Mouse (Mus musculus): ENCODE results near the gene Ebf3. TPM values are rescaled to one million over a fixed set of nuclear protein-coding genes. Genes with fewer than 3 reads are reported as not detected.

The Ebf3 gene
- polyA plus RNA-seq, 1 experiment: not detected

GRCm38 (mm10) chr7:137206770-137207285, 107.4 kb downstream of the Ebf3 start:
- no peak for TF ChIP-seq GATA1 (IDR thresholded peaks at IDR 0.05; ENCODE audit: low read length)

DNA sequence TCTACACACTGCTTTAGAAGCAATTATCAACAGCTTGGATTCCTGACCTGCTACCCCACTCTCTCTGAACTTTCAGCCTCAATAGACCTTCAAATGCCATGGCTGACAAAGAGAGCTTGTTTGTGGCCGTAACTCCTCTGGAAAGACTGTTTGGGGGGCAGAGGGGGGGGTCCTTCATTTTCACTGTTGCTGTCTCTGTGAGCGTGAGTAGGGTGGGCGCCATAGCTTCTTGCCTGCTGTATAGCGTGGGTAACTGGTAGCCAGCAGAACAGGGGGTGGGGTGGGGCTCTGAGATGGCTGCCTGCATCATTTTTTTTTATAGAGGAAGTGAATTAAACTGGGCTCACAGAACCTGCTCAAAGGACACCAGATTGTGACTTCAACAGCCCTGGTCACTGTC, 114.7 kb downstream of the Ebf3 start:
- no peak for TF ChIP-seq GATA1 (IDR thresholded peaks at IDR 0.05; ENCODE audit: low read length)

DNA sequence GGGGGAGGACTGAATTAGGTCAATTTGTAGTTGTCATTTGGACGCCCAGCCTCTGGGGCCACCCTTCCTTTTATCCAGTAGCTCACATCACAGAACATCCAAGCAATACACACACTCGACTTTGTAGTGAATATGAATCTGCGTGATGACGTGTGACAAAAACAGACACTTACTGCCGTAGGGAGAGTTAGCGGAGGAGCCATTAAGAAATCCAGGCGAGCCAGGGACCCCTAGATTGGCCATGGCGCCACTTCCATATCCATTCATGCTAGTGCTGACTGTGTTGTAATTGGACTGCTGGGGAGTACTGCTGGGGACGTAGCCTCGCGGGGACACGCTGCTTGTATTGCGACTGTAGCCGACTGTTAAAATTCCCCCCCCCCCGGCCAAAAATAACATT, 115.3 kb downstream of the Ebf3 start:
- no peak for TF ChIP-seq GATA1 (IDR thresholded peaks at IDR 0.05; ENCODE audit: low read length)

GRCm38 (mm10) chr7:137197118-137198030, 116.9 kb downstream of the Ebf3 start:
- no peak for TF ChIP-seq GATA1 (IDR thresholded peaks at IDR 0.05; ENCODE audit: low read length)

GRCm38 (mm10) chr7:137196536-137196935, 117.7 kb downstream of the Ebf3 start:
- no peak for TF ChIP-seq GATA1 (IDR thresholded peaks at IDR 0.05; ENCODE audit: low read length)

- no peak for TF ChIP-seq GATA1 (IDR thresholded peaks at IDR 0.05; ENCODE audit: low read length)
Observed at GRCm38 (mm10) chr7:137192776-137193278, 121.4 kb downstream of the Ebf3 start.

GRCm38 (mm10) chr7:137191889-137192288, 122.4 kb downstream of the Ebf3 start:
- TF ChIP-seq GATA1 (IDR thresholded peaks at IDR 0.05; ENCODE audit: low read length): no peak

DNA sequence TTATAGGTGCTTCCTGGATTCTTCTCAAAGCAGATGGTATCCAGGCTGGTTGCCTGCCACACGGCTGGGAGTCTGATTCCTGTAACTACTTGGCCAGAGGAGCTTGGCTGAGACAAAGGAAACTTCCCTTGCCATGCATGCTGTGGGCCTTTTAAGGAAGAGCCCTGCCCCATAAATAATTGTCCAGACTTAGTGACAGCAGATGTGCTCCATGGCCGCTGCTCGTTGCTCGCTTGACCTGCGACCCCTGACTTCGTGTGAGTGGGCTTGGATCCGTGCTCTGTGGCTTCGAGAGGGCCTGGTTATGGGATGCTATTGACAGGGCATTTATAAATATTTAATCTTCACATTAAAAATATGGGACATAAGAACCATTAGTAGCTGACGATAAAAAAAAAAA, 142.0 kb downstream of the Ebf3 start:
- no peak for TF ChIP-seq GATA1 (IDR thresholded peaks at IDR 0.05; ENCODE audit: low read length)

- no peak for TF ChIP-seq GATA1 (IDR thresholded peaks at IDR 0.05; ENCODE audit: low read length)
Observed at GRCm38 (mm10) chr7:137159086-137159485, 155.2 kb downstream of the Ebf3 start.

DNA sequence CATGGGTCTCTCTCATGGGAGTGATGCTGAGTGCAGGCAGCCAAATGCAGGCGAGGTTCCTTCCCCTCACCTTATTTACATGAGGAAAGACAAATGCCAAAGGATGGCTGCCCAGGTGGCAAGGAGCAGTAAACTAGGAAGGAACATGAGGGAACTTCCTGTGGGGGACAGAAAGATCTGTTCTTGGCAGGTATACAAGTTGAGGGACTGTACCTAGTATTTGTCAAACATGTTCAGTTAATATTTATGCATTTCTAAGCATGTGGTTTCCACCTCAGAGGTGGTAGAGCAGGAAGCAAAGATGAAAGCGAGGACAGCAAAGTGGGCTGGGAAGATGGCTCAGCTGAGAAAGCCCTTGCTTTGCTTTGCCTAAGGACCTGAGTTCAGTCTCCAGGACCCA, 159.6 kb downstream of the Ebf3 start:
- TF ChIP-seq GATA1 (IDR thresholded peaks at IDR 0.05; ENCODE audit: low read length): no peak

DNA sequence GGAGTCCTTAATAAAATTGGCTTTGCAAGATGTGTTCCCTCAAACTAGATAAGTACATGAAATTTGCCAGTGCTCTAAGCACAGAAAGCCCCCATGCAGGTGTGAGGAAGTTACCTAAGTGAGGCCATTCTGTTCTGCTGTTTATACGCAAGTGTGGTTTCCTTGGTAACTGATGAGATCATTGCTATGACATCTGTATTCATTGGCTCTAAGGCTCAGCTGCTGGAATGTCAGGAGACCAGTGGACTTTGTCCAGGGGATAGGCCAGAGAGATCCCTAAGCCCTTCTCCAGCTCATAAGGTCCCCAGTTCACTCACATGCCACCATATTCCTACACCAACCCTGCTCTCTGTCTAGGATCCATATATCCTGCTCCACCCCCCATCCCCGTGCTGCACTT, 162.4 kb downstream of the Ebf3 start:
- no peak for TF ChIP-seq GATA1 (IDR thresholded peaks at IDR 0.05; ENCODE audit: low read length)

DNA sequence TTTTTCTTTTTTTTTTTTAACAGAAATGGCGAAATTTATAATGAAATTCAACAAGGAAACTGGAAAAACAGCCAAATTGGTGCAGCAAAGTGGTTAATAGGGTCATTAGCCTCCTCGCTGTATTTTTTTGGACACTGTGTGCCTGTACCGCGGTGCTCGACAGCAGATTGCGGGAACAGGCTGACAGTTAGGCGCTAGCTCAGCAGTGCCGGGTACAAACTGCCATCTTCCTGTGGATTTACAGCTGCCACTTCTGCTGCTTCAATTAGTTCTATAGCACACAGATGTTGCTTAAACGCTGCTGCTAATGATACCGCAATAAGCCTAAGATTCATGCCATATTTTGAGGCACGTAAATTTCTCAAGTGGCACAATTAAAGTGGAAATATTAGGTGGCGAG, 167.1 kb downstream of the Ebf3 start:
- no peak for TF ChIP-seq GATA1 (IDR thresholded peaks at IDR 0.05; ENCODE audit: low read length)

Other genes starting within 250 kb of the Ebf3 start
- gene 9430038I01Rik, start 96.3 kb upstream of the Ebf3 start, polyA plus RNA-seq (2012): 11.9 and 14.8 TPM in 2 replicates
- 225 and 386 TPM in 2 replicates for gene Glrx3, start 123.2 kb upstream of the Ebf3 start, polyA plus RNA-seq (2012)